Mouse (Mus musculus): Measurements from ENCODE around the gene Ap4b1.

DNA sequence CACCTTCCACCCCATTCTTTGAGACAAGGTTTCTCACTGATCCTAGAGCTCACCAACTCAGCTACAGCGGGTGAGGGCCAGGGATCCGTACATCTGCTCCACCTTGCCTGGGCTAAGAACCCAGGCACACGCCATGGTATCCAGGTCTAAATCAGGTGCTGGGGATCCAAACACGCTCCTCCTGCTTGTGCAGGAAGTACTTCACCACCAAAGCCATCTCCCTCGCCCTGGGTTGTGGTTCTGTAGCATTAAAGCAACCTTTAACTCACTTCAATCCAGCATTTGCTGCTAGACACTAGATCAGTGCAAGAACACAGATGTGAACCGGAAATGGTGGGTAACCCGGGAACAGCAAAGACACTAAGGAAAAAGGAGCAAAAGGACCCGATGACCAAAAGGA is 42.6 kb downstream of the Ap4b1 start:
- no peak for TF ChIP-seq USF1 (IDR thresholded peaks at IDR 0.05; ENCODE audit: low read depth)
- no peak for TF ChIP-seq POLR2A (IDR thresholded peaks at IDR 0.05; ENCODE audit: insufficient read length, low read depth)
- TF ChIP-seq SRF (IDR thresholded peaks at IDR 0.05; ENCODE audit: control insufficient read depth, insufficient read length, low read depth): no peak
- no peak for TF ChIP-seq MAX (IDR thresholded peaks at IDR 0.05; ENCODE audit: low read depth)
- no peak for TF ChIP-seq MYOG (IDR thresholded peaks at IDR 0.05; ENCODE audit: control insufficient read depth in 1 of 3, insufficient read depth in 1 of 3, insufficient read length in 2 of 3, low read depth in 2 of 3)
- no peak for TF ChIP-seq REST (IDR thresholded peaks at IDR 0.05; ENCODE audit: insufficient read depth, insufficient read length)
- TF ChIP-seq E2F4 (IDR thresholded peaks at IDR 0.05; ENCODE audit: insufficient read depth): no peak
- TF ChIP-seq MYOD1 (IDR thresholded peaks at IDR 0.05; ENCODE audit: control insufficient read depth in 1 of 3, insufficient read length in 2 of 3, low read depth in 2 of 3): no peak

All from myocyte (in vitro differentiated cells).